Mouse (Mus musculus) megakaryocyte, embryonic 14.5 days (primary cell): Measurements from ENCODE around the gene Umps.

Experiments used
- FLI1 ChIP-seq: IDR thresholded peaks from 2 replicates; pipeline ENCODE4 v1.6.1; 2012; ENCODE audit warnings: low read length, inconsistent platforms, mixed read lengths
- GATA1 ChIP-seq: IDR thresholded peaks from 3 replicates; pipeline ENCODE4 v1.6.1; 2012; ENCODE audit warnings: mixed read lengths, low read length, inconsistent platforms, borderline replicate concordance

- TF ChIP-seq GATA1: no peak
- no peak for TF ChIP-seq FLI1
These were observed 27.7 kb downstream of the Umps start for GRCm38 (mm10) chr16:33939133-33939531.
